Mouse (Mus musculus) stomach, postnatal 0 days (tissue): Measurements from ENCODE around the gene Ica1. TPM values are rescaled to one million over a fixed set of nuclear protein-coding genes. Genes with fewer than 3 reads are reported as not detected.
A peak's percentile ranks its signal among the peaks of the same experiment; 100 is the strongest.

Experiments used
- ATAC-seq: fragments of 200-750 bp; cut with Nextera tagmentation; 2 replicates; pipeline ENCODE4 v1.8.0; 2017; ENCODE audit not compliant: low FRiP score, low TSS enrichment
- DNase-seq: peaks from one replicate; pipeline ENCODE4 v3.0.0-alpha.2; 2016; ENCODE audit warnings: low spot score
- H3K27ac ChIP-seq: fragments of 300-500 bp; sonication (generic); replicated peaks from 2 replicates; pipeline ENCODE4 v1.5.1; 2014; ENCODE audit warnings: mild to moderate bottlenecking, control low read depth
- H3K27me3 ChIP-seq: fragments of 300-500 bp; sonication (generic); 2 replicates; pipeline ENCODE4 v1.6.1; 2014; ENCODE audit warnings: low read length; ENCODE audit not compliant: control insufficient read depth, insufficient read depth
- H3K36me3 ChIP-seq: fragments of 300-500 bp; sonication (generic); 2 replicates; pipeline ENCODE4 v1.6.1; 2014; ENCODE audit warnings: low read length, mixed read lengths; ENCODE audit not compliant: control insufficient read depth, insufficient read depth
- H3K4me1 ChIP-seq: fragments of 300-500 bp; sonication (generic); replicated peaks from 2 replicates; pipeline ENCODE4 v1.6.1; 2014; ENCODE audit warnings: antibody characterized with exemption; ENCODE audit not compliant: control insufficient read depth, insufficient read depth
- H3K4me2 ChIP-seq: fragments of 300-500 bp; sonication (generic); replicated peaks from 2 replicates; pipeline ENCODE4 v1.6.1; 2014; ENCODE audit warnings: low read depth, mild to moderate bottlenecking, control low read depth, moderate library complexity
- H3K4me3 ChIP-seq: fragments of 300-500 bp; sonication (generic); 2 replicates; pipeline ENCODE4 v1.5.1; 2014; ENCODE audit warnings: low read depth, low read length, control low read depth
- H3K9ac ChIP-seq: fragments of 300-500 bp; sonication (generic); 2 replicates; pipeline ENCODE4 v1.6.1; 2014; ENCODE audit warnings: mild to moderate bottlenecking, low read length, control low read depth, mixed read lengths
- H3K9me3 ChIP-seq: fragments of 300-500 bp; sonication (generic); 2 replicates; pipeline ENCODE4 v1.6.1; 2016; ENCODE audit warnings: low read length; ENCODE audit not compliant: control insufficient read depth
- CTCF ChIP-seq: IDR thresholded peaks from 2 replicates; pipeline ENCODE4 v1.5.1; 2016; ENCODE audit warnings: antibody characterized with exemption, low read depth, mild to moderate bottlenecking, moderate library complexity
- EP300 ChIP-seq: optimal IDR thresholded peaks from 2 replicates; pipeline ENCODE3; 2016; ENCODE audit warnings: antibody characterized with exemption
- WGBS: fragments of 180-500 bp; shearing (Covaris S2); extraction: QIAGEN DNeasy Blood & Tissue Kit; methylation state at CpG from one replicate; pipeline ENCODE4 v1.1.7; 2014; 5-methylcytosine and 5-hydroxymethylcytosine counted together
- polyA plus RNA-seq: library from polyadenylated mRNA; unstranded; fragments of >200 nt; fragmentation: Nextera tagmentation; extraction: Ambion mirVana; gene quantifications from 2 replicates; pipeline ENCODE4 v1.2.1, GENCODE M21; 2015

The Ica1 gene
- polyA plus RNA-seq, 1 experiment from 2014 or later = 44.7 TPM

DNA sequence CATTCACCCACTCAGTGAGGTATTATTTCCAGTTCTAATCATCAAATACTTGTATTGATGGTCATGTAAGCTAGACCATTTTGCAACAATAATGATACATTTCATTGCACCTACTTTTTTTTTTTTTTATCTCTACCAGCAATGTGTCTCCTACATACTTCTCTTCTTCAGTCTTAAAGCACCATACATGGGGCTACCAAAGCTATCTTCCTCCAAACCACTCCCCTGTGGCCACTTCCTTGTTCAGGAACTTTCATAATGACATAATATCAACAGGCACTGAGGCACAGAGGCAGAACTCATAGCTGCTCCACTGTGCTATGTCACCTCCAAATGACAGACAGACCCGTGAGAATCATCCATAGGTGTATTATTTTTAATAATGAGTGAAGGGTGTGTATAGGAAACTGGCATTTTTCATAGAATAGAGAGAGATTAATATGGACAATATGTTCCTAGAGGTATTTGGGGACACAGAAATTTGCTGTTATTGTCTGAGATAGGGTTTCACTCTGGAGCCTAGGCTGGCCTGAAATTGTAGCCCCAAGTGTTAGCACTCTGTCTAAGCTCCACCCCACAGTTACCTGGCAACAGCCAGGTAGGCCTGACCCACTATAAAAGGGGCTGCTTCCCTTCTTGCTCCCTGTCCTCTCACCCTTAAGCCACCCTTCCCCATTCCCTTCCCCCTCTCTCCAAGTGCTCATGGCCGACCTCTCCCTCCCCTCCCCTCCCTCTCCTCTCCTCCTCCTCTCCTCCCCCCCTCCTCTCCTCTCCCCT, 86.9 kb downstream of the Ica1 start:
- DNase-seq (no peak), ATAC-seq (0 out of 2 replicates have a peak, but pooled peaks have one; percentile 28)
- no peak overlapping the region for H3K27ac ChIP-seq
- TF ChIP-seq CTCF (no peak), EP300 (no peak)
- 63% methylated on average over 2 of the region's 2 CpGs for WGBS
- peaks cover 2% of the 10 kb centered on the region; the same call in 1 of the 2 replicates for H3K4me1 ChIP-seq
- no peaks in the 10 kb centered on the region for H3K36me3 ChIP-seq
- H3K9ac ChIP-seq = no peak overlapping the region
- H3K4me2 ChIP-seq = no peak overlapping the region
- no peaks in the 10 kb centered on the region for H3K27me3 ChIP-seq
- no peaks in the 10 kb centered on the region for H3K9me3 ChIP-seq
- no peak overlapping the region for H3K4me3 ChIP-seq

DNA sequence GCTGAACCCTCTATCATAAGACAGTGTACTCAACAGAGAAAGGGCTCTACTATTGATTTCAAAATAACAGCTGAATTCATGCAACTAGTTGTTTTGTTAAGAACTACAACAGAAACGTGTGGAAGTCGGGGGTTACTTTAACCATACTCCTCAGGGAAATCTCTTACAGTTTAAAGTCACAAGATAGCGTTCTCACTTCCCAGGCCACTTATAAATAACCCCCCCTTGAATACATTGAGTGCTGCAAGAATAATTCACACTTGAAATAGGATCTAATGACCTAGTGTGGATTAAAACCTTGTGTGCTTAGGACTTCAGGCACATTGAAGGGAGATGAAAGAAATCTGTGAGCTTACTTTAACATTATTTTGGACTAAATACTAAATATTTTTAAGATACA, 87.8 kb downstream of the Ica1 start:
- H3K27me3 ChIP-seq = no peaks in the 10 kb centered on the region
- DNase-seq (no peak), ATAC-seq (no peak)
- WGBS = 51% methylated on average over 3 of the region's 3 CpGs
- H3K4me2 ChIP-seq = no peak overlapping the region
- no peaks in the 10 kb centered on the region for H3K36me3 ChIP-seq
- no peaks in the 10 kb centered on the region for H3K9me3 ChIP-seq
- H3K4me3 ChIP-seq = no peak overlapping the region
- H3K27ac ChIP-seq = no peak overlapping the region
- peaks cover 2% of the 10 kb centered on the region; the same call in 1 of the 2 replicates for H3K4me1 ChIP-seq
- no peak overlapping the region for H3K9ac ChIP-seq
- TF ChIP-seq EP300 (no peak), CTCF (no peak)

DNA sequence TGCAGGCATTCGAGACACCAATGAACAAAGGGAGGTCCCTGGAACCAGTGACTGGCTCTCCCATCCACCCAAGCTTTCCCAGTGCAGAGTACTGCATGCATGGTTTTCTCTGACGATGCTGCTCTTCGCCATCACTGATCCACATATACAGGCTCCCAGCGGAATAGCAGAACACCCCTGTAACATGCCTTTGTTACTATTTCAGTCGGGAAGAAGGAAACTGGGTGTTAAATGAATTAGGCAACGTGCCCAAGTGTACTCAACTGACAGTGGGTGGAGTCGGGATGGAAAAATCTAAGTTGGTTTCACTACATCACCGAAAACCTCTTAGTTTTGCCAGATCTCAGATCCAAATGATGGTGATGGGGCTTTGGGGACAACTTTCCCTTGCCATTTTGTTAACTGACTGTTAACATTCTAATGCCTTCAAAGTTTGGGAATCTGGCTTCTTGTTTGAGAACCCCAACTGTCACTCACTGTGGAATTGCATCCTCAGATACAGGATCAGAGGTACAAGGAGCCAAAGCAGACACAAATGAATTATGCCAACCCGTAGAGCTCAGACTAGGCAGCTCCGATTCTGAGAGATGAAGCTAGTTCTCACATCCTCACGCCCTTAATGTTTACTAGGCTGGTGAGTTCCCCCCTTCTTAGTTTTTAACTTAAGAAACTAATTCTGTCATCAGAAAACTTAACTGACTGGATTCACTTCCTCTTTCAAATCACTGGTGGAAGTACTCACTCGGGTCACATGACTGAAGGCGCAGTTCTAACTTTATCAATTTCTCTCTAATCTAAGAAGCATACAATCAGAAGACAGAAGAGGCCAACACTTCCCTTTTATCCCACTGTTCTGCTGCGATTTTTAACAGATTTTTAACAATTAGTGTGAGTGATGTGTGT, 91.4 kb downstream of the Ica1 start:
- no peak overlapping the region for H3K4me2 ChIP-seq
- TF ChIP-seq CTCF = no peak
- no peak for TF ChIP-seq EP300
- no peaks in the 10 kb centered on the region for H3K27me3 ChIP-seq
- no peak for DNase-seq
- no peaks in the 10 kb centered on the region for H3K9me3 ChIP-seq
- no peak overlapping the region for H3K9ac ChIP-seq
- H3K36me3 ChIP-seq = no peaks in the 10 kb centered on the region
- WGBS = 64% methylated on average over 14 of the region's 14 CpGs
- no peak for ATAC-seq
- H3K27ac ChIP-seq = no peak overlapping the region
- H3K4me3 ChIP-seq = no peak overlapping the region
- H3K4me1 ChIP-seq = no peaks in the 10 kb centered on the region

DNA sequence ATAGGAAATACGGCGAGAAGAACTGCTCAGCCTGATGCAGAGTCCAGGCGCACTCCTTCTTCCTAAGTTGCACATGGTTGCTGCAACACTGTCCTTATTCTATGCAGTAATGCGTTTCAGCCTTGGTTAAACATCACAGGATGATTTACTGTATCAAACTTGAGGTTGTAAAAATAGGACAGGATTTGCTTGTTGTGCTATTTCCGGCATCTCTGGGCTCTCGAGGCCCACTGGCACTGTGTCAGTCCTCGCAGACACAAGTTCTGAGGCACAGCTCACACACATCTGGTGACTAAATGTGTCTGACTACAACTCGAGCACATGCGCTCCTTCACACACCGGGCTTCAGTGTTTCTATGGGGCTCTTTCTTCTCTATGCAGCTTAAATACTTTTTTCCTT, 94.9 kb downstream of the Ica1 start:
- WGBS = 70% methylated on average over 10 of the region's 10 CpGs
- no peak overlapping the region for H3K4me2 ChIP-seq
- ATAC-seq = no peak

DNA sequence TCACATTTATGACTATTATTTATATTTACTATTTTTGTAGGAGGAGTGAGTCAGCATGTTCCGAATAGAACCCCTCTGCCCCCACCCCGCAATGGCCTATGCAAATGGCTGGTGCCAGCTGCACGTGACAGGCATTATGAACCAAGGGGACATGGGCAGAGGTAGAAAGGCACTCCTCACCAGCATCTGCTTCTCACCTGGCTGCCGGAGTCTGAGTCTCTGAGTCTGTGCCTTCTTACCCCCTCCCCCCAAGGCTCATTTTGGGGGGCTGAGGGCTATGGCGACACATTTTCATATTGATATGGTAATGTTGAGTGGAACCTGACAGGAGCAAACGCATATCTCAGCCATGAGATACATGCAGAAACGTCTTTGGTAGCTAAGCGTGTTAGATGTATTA, 97.4 kb downstream of the Ica1 start:
- Histone ChIP-seq H3K27ac (no peak overlapping the region), H3K4me2 (no peak overlapping the region), H3K36me3 (no peaks in the 10 kb centered on the region), H3K9me3 (no peaks in the 10 kb centered on the region), H3K27me3 (no peaks in the 10 kb centered on the region), H3K9ac (no peak overlapping the region), H3K4me1 (no peaks in the 10 kb centered on the region), H3K4me3 (no peak overlapping the region)
- no peak for TF ChIP-seq EP300
- TF ChIP-seq CTCF = no peak
- DNase-seq (no peak), ATAC-seq (no peak)
- WGBS = 76% methylated on average over 8 of the region's 8 CpGs

More for the DNA sequence above, 94.9 kb downstream of the Ica1 start:
- DNase-seq = no peak
- Histone ChIP-seq H3K4me1 (no peaks in the 10 kb centered on the region), H3K4me3 (no peak overlapping the region), H3K9ac (no peak overlapping the region), H3K27me3 (no peaks in the 10 kb centered on the region), H3K9me3 (no peaks in the 10 kb centered on the region), H3K36me3 (no peaks in the 10 kb centered on the region), H3K27ac (no peak overlapping the region)
- TF ChIP-seq CTCF = no peak
